In genomic region chr19:41981931-41982790, GRCm38 (mm10) we compare ENCODE assay signal across 8 mouse cellular contexts. TPM values are rescaled to one million over a fixed set of nuclear protein-coding genes. Genes with fewer than 3 reads are reported as not detected.
DNase-seq lines count a peak whose midpoint lies in the region; ATAC-seq and TF ChIP-seq lines count a peak whose summit lies in the region.

No protein-coding gene starts in this region.

- H3K4me3 ChIP-seq in intestine, embryonic 15.5 days (replicated peaks): peak overlapping the region; percentile 68
- peak overlapping the region; percentile 91 for H3K4me3 ChIP-seq in lung, postnatal 0 days (ENCODE audit: low read depth, low read length)

- under 1% methylated on average over 74 of the region's 74 CpGs for WGBS in intestine, embryonic 15.5 days
- WGBS in lung, postnatal 0 days: under 1% methylated on average over 73 of the region's 74 CpGs

- ATAC-seq in intestine, embryonic 15.5 days: peak; percentile 1; the same call in 1 of the 2 replicates
- ATAC-seq in lung, postnatal 0 days: no peak

- no peak for TF ChIP-seq CTCF in lung, postnatal 0 days (IDR thresholded peaks at IDR 0.05)

- TF ChIP-seq EP300 in lung, postnatal 0 days (IDR thresholded peaks at IDR 0.05): no peak

- H3K27ac ChIP-seq in intestine, embryonic 15.5 days: peak overlapping the region; percentile 83
- peak overlapping the region; percentile 97 for H3K27ac ChIP-seq in lung, postnatal 0 days (ENCODE audit: low read length)

- no peaks in the 10 kb centered on the region for H3K27me3 ChIP-seq in intestine, embryonic 15.5 days (replicated peaks)
- H3K27me3 ChIP-seq in lung, postnatal 0 days (replicated peaks; ENCODE audit: insufficient read depth, low read length): no peaks in the 10 kb centered on the region

- no peaks in the 10 kb centered on the region for H3K9me3 ChIP-seq in intestine, embryonic 15.5 days
- no peaks in the 10 kb centered on the region for H3K9me3 ChIP-seq in lung, postnatal 0 days (ENCODE audit: low read length)

- peak overlapping the region; percentile 83 for H3K4me2 ChIP-seq in intestine, embryonic 15.5 days (replicated peaks)
- H3K4me2 ChIP-seq in lung, postnatal 0 days (replicated peaks; ENCODE audit: low read depth, low read length): peak overlapping the region; percentile 93

- peaks cover 9% of the 10 kb centered on the region; the same call in 1 of the 2 replicates for H3K4me1 ChIP-seq in intestine, embryonic 15.5 days (replicated peaks)
- peaks cover 5% of the 10 kb centered on the region for H3K4me1 ChIP-seq in lung, postnatal 0 days (ENCODE audit: insufficient read depth, low read depth, low read length)

- peak; percentile 85 for DNase-seq in cerebellum, adult 11-12 months
- no peak for DNase-seq in cerebellum, adult 9-11 months
- DNase-seq in MEL-GATA-1-ER (ENCODE audit: extremely low read depth, low read depth): peak; percentile 9
- DNase-seq in cerebellum, postnatal 25 days: peak; percentile 83 to 87
- peak; percentile 51 to 70 for DNase-seq in gastrocnemius, postnatal 4 days (ENCODE audit: low spot score in 2 of 2)
- DNase-seq in lung, postnatal 0 days (ENCODE audit: low spot score): peak; percentile 54
- peak; percentile 17 for DNase-seq in right cerebral cortex, adult 18-20 months

- peak overlapping the region; percentile 74 for H3K9ac ChIP-seq in intestine, embryonic 15.5 days
- peak overlapping the region; percentile 90 for H3K9ac ChIP-seq in lung, postnatal 0 days (replicated peaks; ENCODE audit: low read depth)

- no peaks in the 10 kb centered on the region for H3K36me3 ChIP-seq in intestine, embryonic 15.5 days
- H3K36me3 ChIP-seq in lung, postnatal 0 days (ENCODE audit: insufficient read depth, low read length): no peaks in the 10 kb centered on the region

RNA-seq across cellular contexts. Expression of gene Ubtd1, which starts 0.6 kb away (rescaled TPM):
- 10 to 100 TPM; 37.5 to 39.7 TPM for total RNA-seq in gastrocnemius, postnatal 4 days (2021)
- polyA plus RNA-seq in intestine, embryonic 15.5 days (2015; fragmentation: Nextera tagmentation; extraction: Ambion mirVana): 12.2 and 12.4 TPM in 2 replicates
- 21.3 and 23.2 TPM in 2 replicates for polyA plus RNA-seq in lung, postnatal 0 days (2015; fragmentation: Nextera tagmentation; extraction: Ambion mirVana)

RNA-seq across cellular contexts. Expression of gene Mms19, which starts 1.2 kb away (rescaled TPM):
- 10 to 100 TPM; 20.5 to 29.1 TPM for total RNA-seq in gastrocnemius, postnatal 4 days (2021)
- polyA plus RNA-seq in intestine, embryonic 15.5 days (2015; fragmentation: Nextera tagmentation; extraction: Ambion mirVana): 26.5 and 26.8 TPM in 2 replicates
- polyA plus RNA-seq in lung, postnatal 0 days (2015; fragmentation: Nextera tagmentation; extraction: Ambion mirVana): 12.8 and 16.5 TPM in 2 replicates

RNA-seq across cellular contexts. Expression of gene Zdhhc16, which starts 48.9 kb away (rescaled TPM):
- total RNA-seq in gastrocnemius, postnatal 4 days (2021): 10 to 100 TPM; 36.0 to 36.5 TPM
- polyA plus RNA-seq in intestine, embryonic 15.5 days (2015; fragmentation: Nextera tagmentation; extraction: Ambion mirVana): 67.1 and 71.9 TPM in 2 replicates
- 46.9 and 55.1 TPM in 2 replicates for polyA plus RNA-seq in lung, postnatal 0 days (2015; fragmentation: Nextera tagmentation; extraction: Ambion mirVana)

RNA-seq across cellular contexts. Expression of gene Exosc1, which starts 48.9 kb away (rescaled TPM):
- 10 to 100 TPM; 19.6 to 24.5 TPM for total RNA-seq in gastrocnemius, postnatal 4 days (2021)
- 65.4 and 72.5 TPM in 2 replicates for polyA plus RNA-seq in intestine, embryonic 15.5 days (2015; fragmentation: Nextera tagmentation; extraction: Ambion mirVana)
- polyA plus RNA-seq in lung, postnatal 0 days (2015; fragmentation: Nextera tagmentation; extraction: Ambion mirVana): 43.4 and 45.2 TPM in 2 replicates

RNA-seq across cellular contexts. Expression of gene Ankrd2, which starts 53.6 kb away (rescaled TPM):
- total RNA-seq in gastrocnemius, postnatal 4 days (2021): 10 to 100 TPM; 50.1 to 73.1 TPM
- polyA plus RNA-seq in intestine, embryonic 15.5 days (2015; fragmentation: Nextera tagmentation; extraction: Ambion mirVana): 0.18 TPM in 1 of 2 replicates, not detected in the other
- 0.53 and 0.62 TPM in 2 replicates for polyA plus RNA-seq in lung, postnatal 0 days (2015; fragmentation: Nextera tagmentation; extraction: Ambion mirVana)
